Mouse (Mus musculus) layer of hippocampus, adult 9-11 months (tissue): ENCODE results near the gene Ubxn1.
"Not testable (repeated sequence)": the region's sequence is repeated elsewhere in the genome, so short reads cannot be mapped to it uniquely, and the experiment has no call there.

Experiments
- DNase-seq: peaks from one replicate; pipeline ENCODE4 v3.0.0; 2022

Ubxn1 gene

GRCm38 (mm10) chr19:8859018-8859417, 12.3 kb upstream of the Ubxn1 start:
- DNase-seq: no peak

DNA sequence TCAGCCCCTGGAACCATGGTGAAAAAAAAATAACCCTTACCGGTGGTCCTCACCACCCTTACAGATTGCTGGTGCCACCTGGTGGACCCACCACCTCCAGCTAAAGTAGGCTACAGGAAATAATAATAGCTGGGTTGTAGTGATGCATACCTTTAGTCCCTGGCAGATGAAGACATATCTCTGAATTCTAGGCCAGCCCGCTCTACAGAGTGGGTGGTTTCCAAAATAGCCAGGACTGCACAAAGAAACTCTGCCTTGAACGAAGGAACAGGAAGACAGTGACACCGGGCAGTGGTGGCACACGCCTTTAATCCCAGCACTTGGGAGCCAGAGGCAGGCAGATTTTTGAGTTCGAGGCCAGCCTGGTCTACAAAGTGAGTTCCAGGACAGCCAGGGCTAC, 7.0 kb upstream of the Ubxn1 start:
- DNase-seq: no peak

DNA sequence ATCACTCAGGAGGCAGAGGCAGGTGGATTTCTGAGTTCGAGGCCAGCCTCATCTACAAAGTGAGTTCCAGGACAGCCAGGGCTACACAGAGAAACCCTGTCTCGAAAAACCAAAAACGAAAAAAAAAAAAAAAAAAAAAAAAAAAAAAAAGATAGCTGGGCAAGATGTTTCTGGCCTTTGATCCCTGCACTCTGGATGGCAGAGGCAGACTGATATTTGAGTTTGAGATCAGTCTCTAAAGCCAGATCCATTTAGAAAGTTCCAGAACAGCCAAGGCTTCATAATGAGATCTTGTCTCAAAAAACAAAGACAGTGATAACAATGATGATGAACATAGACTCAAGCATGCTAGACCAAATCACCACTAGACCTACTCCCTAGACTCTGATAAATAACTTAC, 915 bp upstream of the Ubxn1 start:
- not testable (repeated sequence) for DNase-seq

GRCm38 (mm10) chr19:8870838-8871237, 458 bp upstream of the Ubxn1 start:
- DNase-seq: no peak

DNA sequence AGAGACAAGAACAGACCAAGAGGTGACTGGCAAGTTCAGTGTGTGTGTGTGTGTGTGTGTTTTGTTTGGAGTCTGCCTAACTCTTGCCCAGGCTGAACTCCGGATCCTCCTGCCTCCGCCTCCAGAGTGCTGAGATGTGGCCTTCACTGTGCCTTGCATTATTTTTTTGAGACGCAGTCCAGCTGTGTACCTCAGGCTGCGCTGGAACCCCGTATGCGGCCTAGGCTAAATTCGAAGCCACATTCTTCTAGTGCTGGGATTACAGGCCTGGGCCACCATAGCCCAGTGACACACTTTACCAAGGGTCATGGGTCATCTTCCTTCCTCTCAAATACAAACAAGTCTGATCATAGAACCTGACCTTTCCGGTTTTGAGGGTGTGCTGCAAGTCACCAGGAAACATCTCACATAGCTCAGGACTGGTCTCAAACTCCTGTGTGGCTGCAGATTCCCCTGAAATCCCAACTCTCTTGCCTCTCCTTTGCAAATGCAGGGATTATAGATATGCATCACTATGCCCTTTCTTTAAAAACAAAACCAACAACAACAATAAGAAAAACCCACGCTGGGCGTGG, 1.1 kb downstream of the Ubxn1 start:
- DNase-seq: no peak

GRCm38 (mm10) chr19:8875031-8875430, 3.7 kb downstream of the Ubxn1 start:
- no peak for DNase-seq

DNA sequence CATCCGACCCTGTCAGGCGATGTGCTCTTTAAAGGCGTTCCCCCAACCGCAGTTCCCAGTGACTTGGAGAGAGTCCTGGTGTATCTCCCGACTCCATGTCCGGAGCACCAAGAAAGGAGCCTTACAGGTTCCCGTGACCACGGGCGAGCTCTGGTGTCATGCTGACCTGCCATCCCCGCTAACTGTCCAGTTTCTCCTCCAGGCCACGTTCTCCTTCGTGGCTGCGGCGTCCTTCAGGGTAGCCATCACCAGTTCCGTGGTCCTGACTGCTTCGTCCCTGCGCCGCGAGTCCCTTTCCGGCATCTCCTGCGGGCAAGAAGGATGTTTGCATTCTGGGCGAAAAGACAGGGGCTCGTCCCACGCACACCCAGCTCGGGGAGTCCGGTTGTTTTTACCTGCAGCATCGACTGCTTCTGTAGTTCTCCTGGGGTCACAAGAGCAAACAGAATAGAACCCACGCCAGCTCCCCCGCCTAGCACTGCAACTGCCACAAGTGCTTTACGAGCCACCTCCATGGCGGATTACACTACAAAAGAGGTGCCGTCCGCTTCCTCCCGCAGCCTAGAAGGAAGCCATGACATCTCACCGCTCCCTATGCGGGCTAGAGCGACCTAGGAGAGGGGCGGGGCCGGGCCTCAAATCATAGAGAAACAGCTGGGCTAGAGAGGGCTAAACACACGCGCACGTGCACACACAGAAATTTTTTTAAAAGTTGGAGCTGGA, 9.2 kb downstream of the Ubxn1 start, which contains the start of gene Uqcc3:
Gene Uqcc3 (minus strand): TSS at position 613 of the 723 bp plus-strand sequence.
- DNase-seq: peak; percentile 91

GRCm38 (mm10) chr19:8881034-8881392, 9.7 kb downstream of the Ubxn1 start:
- DNase-seq: no peak

DNA sequence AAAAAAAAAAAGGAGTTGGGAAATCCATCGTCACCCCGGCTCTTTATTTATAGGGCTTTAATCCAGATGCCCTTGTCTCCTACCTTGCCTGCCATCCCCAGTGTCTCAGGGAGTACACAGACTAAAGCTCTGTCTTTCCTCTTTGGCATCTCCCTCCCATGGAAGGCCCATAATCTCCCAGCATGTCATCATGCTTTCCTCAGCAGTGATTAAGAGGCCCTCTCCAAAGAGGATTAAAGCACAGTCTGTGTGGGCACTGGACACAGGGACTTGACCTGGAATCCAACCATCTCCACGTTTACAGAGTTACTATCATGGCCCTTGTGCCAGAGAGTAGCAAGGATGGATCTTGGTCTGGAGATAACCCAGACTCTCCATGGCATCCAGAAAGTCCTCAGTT, 12.3 kb downstream of the Ubxn1 start, which contains the start of the genes Lbhd1 and Gm49403:
Gene Lbhd1 (plus strand): TSS at position 117 of the 400 bp plus-strand sequence.
Gene Gm49403 (plus strand): TSS at position 315 of the 400 bp plus-strand sequence.
- DNase-seq: no peak

DNA sequence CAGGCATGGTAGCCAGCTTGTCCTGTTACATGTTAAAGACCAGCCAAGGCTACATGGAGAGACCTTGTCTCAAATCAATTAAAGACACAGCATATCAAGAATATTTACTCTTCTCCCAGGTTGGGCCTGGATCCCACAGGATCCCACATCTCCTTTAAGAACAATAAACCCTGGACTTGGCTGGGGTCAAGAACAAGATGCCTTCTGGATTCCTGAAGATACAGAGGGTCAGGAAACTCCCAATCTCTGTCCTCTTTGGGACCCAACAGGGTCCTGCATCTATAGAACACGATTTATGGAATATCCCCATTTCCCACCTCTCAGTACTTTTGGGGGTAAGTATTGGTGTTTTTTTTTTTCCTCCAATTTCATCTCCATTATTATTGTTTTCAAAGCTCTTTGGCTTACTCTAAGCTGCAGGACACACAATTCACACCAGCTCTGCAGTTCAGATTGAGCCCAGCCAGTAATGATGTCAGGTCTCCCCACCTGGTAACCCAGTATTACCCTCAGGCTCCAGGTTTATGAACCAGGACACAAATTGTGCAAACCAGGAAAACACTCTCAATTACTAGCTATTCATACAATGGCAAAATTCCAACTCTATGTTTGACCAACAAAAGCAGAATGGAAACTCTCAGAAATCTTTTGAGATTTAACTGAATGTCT, 15.8 kb downstream of the Ubxn1 start:
- DNase-seq: no peak

- no peak for DNase-seq
Observed at GRCm38 (mm10) chr19:8887585-8888463, 16.5 kb downstream of the Ubxn1 start.

DNA sequence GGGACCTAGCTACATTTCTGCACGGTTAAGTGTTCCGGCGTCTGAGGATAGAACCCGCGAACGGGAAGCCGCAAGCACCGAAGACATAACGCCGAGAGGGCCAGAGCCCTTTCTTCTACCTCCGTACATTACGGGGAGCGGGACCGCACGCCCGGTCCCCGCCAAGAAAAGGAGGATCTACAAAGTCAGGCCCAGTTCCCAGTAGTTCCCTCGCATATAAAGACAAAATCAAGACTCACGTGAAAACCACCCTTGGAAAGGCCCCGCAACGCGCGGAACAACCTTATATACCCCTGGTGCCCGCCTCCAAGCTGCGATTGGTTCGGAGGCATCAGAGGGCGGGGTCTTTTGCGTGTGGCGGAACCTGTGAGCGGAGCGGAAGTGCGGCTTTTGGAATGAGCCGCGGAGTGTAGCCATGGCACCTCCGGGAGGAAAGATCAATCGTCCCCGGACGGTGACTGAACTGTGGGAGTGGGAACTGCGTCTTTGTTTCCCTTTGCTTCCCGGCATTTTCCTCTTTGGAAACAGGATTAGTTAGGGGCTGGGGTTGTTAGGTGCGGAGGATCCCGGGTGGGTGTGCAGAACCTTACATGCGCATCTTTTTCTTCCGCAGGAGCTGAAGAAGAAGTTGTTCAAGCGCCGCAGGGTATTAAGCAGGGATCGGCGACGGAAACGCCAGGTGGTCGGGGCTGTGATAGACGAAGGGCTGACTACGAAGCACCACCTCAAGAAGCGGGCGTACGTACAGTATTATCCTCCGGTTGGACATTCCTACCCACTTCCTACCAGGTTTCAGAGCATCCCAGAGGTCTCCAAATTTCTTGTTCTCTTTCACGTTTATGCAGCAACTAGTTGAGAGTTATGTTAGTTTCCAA, 17.5 kb downstream of the Ubxn1 start, which contains the start of the genes 1810009A15Rik and Gm49416:
Gene 1810009A15Rik (plus strand): TSS at position 343 of the 875 bp plus-strand sequence.
Gene Gm49416 (plus strand): TSS at position 416 of the 875 bp plus-strand sequence.
- DNase-seq: peak; percentile 94

DNA sequence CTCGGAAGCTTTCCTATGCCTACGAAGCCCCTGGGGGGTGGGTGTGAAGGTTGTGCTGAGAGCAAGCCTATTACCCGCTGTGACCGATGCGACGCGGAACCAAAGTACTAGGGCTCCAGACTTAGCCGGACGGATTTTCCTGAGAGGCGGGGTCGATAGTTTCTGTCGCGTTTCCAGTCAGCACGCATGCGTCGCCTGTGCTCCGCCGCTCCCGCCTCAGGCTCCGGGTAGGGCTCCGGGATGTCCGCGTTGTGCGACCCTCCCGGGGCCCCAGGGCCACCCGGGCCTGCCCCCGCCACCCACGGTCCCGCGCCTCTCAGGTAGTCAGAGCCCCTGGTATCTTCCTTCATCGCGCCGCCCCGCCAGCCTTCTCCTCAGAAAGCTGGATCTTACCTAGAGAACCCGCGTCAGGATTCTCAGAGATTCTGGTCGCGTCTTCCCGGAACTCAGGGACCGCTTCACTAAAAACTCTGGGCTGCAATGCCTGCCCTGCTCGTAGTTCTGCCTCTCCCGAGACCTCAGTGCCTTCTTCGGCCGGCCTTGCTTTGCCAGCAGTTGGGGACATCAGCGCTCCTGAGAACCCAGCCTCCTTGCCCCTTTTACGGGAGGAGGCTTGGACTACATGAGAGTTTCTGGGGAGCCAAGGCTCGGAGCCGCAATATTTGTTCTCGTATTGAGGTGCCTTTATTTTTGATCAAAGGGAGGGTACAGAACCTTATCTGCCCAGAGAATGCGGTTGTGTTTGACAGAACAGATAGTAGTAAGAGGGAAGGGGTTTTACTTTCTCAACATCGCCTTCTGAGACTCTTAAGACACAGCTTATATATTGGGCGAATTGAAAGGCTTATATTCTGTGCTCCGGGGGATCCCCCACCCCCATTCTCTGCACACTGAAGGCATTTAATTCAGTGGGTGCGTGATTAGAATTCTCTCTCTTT, 21.8 kb downstream of the Ubxn1 start, which contains the start of gene Ints5:
Gene Ints5 (plus strand): TSS at position 177 of the 938 bp plus-strand sequence.
- peak; percentile 74 for DNase-seq

- no peak for DNase-seq
Observed at GRCm38 (mm10) chr19:8895397-8895960, 24.2 kb downstream of the Ubxn1 start.

GRCm38 (mm10) chr19:8896231-8896630, 24.9 kb downstream of the Ubxn1 start:
- DNase-seq: not testable (repeated sequence)

GRCm38 (mm10) chr19:8897211-8897864, 26.0 kb downstream of the Ubxn1 start:
- DNase-seq: not testable (repeated sequence)

GRCm38 (mm10) chr19:8897865-8898495, 26.7 kb downstream of the Ubxn1 start, which contains the start of gene Ganab:
Gene Ganab, plus strand, starts transcription at chr19:8898071.
- DNase-seq: peak; percentile 97

DNA sequence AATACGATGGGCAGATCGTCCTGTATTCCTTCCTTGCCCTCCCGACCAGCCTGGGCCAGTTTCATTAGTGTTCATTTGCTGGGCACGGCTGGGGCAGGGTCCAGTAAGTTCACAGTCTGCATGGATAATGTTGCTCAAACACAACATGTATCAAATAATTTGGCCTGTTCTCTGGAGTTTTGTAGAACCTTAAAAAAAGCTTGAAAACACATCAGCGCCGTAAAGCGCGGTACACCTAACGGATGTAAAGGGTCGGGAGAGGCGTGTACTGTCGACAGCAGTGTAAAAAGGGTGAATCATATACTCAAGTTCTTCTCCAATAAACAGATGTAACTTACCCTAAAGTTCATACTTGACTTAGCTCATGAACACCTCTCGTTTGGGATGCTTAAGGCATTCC, 27.3 kb downstream of the Ubxn1 start:
- no peak for DNase-seq

DNA sequence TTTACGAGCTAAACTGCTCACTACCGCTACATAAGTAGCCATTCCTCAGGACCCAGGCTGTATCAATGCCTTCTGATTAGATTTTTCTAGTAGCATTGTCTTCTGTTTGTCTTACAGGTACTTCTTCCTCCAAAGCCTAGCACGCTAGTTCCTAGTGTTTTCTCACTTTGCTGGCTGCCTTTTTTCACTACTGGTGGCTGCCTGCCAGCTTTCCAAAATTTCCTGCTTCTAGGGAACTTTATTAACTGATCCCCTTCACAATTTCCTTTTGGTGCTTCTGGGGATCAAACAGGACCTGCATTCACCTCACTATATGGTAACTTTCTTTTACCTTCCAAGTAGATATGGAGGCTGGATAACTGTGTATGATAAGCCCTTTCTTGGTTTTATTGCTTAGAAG, 27.8 kb downstream of the Ubxn1 start:
- DNase-seq: no peak
